8 mouse cellular contexts compared by ENCODE assay signal in the genomic region with DNA sequence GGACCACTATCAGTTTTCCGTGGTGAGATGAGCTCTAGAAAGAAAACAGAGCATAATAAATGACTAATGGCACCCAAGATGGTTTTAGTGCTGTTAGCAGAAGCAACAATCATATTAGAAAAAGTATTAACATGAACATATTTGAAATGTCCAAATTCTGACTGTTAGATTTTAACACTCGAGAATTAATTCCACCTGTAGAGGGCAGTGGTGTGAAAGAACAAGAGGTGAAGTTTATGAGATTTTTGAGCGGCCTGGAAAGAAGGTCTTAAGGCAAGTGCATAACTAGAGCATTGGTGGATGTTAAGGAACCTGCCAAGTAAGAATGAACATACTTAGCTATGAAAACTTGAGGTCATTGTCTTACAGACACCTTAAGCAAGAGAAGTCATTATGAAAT. TPM values are rescaled to one million over a fixed set of nuclear protein-coding genes. Genes with fewer than 3 reads are reported as not detected.
DNase-seq lines count a peak whose midpoint lies in the region; ATAC-seq lines count a peak whose summit lies in the region.

No protein-coding gene starts in this region.

- DNase-seq in gastrocnemius, adult 18-20 months (ENCODE audit: low spot score): peak; percentile 8
- no peak for DNase-seq in gastrocnemius, adult 8-10 months (ENCODE audit: low spot score in 2 of 2)
- DNase-seq in lung, postnatal 10 days: peak; percentile 49
- no peak for DNase-seq in lung, postnatal 4 days
- DNase-seq in brain, adult 2 months (ENCODE audit: low read depth, low spot score): peak; percentile 58
- DNase-seq in right cerebral cortex, postnatal 36 days (ENCODE audit: low spot score in 2 of 2): no peak
- no peak for DNase-seq in spleen, adult 12 weeks (ENCODE audit: low spot score)

- ATAC-seq in neutrophil, adult 5-6 weeks (ENCODE audit: extremely low read depth, insufficient number of reproducible peaks, low FRiP score, poor library complexity, severe bottlenecking): 0 out of 2 replicates have a peak, but pooled peaks have one; percentile 33

RNA-seq across cellular contexts. Expression of a gene that starts 6.7 kb away (rescaled TPM):
- 1 to 10 TPM; 1.8 to 2.2 TPM for total RNA-seq in gastrocnemius, adult 18-20 months (2021)
- 1 to 10 TPM; 1.7 to 2.2 (median 2.1) TPM for total RNA-seq in gastrocnemius, adult 8-10 months (2022)
- 2.9 and 4.8 TPM in 2 replicates for total RNA-seq in neutrophil, adult 5-6 weeks (2017)

RNA-seq across cellular contexts. Expression of a gene that starts 23.3 kb away (rescaled TPM):
- total RNA-seq in gastrocnemius, adult 18-20 months (2021): 1 to 10 TPM; 2.8 to 3.4 TPM
- total RNA-seq in gastrocnemius, adult 8-10 months (2022): 1 to 10 TPM; 3.2 to 3.7 (median 3.4) TPM
- 3.6 and 5.9 TPM in 2 replicates for total RNA-seq in neutrophil, adult 5-6 weeks (2017)

RNA-seq across cellular contexts. Expression of a gene that starts 39.7 kb away (rescaled TPM):
- 10 to 100 TPM; 12.3 to 12.6 TPM for total RNA-seq in gastrocnemius, adult 18-20 months (2021)
- total RNA-seq in gastrocnemius, adult 8-10 months (2022): 10 to 100 TPM; 11.9 to 17.2 (median 13.9) TPM
- total RNA-seq in neutrophil, adult 5-6 weeks (2017): 112 and 114 TPM in 2 replicates

RNA-seq across cellular contexts. Expression of a gene that starts 47.8 kb away (rescaled TPM):
- total RNA-seq in gastrocnemius, adult 18-20 months (2021): 100 to 1,000 TPM; 586 to 589 TPM
- 100 to 1,000 TPM; 635 to 741 (median 657) TPM for total RNA-seq in gastrocnemius, adult 8-10 months (2022)
- total RNA-seq in neutrophil, adult 5-6 weeks (2017): 425 and 483 TPM in 2 replicates

RNA-seq across cellular contexts. Expression of a gene that starts 52.9 kb away (rescaled TPM):
- under 1 TPM; 0.46 to 0.59 TPM for total RNA-seq in gastrocnemius, adult 18-20 months (2021)
- total RNA-seq in gastrocnemius, adult 8-10 months (2022): under 1 TPM; 0.19 to 0.51 (median 0.42) TPM
- total RNA-seq in neutrophil, adult 5-6 weeks (2017): 1.2 and 1.7 TPM in 2 replicates

Comparison
In these comparisons a context has a peak if more than half of its experiments do, and no peak if none do; other contexts are left out.
1. DNase-seq: peak in gastrocnemius, adult 18-20 months (single experiment), lung, postnatal 10 days (single experiment) and brain, adult 2 months (single experiment); none in gastrocnemius, adult 8-10 months (0 of 2), lung, postnatal 4 days (0 of 2), right cerebral cortex, postnatal 36 days (0 of 2) and spleen, adult 12 weeks (single experiment).